Mouse (Mus musculus) c-Kit-positive CD71-positive TER-119-negative erythroid progenitor cells, embryonic 14.5 days (primary cell): ENCODE results near the gene Tor1a.
"Not testable (repeated sequence)": the region's sequence is repeated elsewhere in the genome, so short reads cannot be mapped to it uniquely, and the experiment has no call there.

Experiments used
- DNase-seq: peaks from one replicate; pipeline ENCODE4 v3.0.0-alpha.2; 2013; ENCODE audit warnings: low read depth

The Tor1a gene

GRCm38 (mm10) chr2:30954797-30955196, 12.9 kb downstream of the Tor1a start:
- DNase-seq = no peak

GRCm38 (mm10) chr2:30952824-30953490, 14.8 kb downstream of the Tor1a start, which contains the start of gene Tor1b:
TSS of gene Tor1b (plus strand) at chr2:30952959.
- peak; percentile 93 for DNase-seq

- no peak for DNase-seq
Measured at GRCm38 (mm10) chr2:30952457-30952823, 15.3 kb downstream of the Tor1a start.

GRCm38 (mm10) chr2:30942603-30943011, 25.1 kb downstream of the Tor1a start:
- peak; percentile 71 for DNase-seq

GRCm38 (mm10) chr2:30942116-30942515, 25.6 kb downstream of the Tor1a start:
- DNase-seq = not testable (repeated sequence)

GRCm38 (mm10) chr2:30941586-30941985, 26.1 kb downstream of the Tor1a start:
- DNase-seq = no peak

- no peak for DNase-seq
Measured at GRCm38 (mm10) chr2:30938574-30938991, 29.1 kb downstream of the Tor1a start.

- DNase-seq = no peak
Measured at GRCm38 (mm10) chr2:30937731-30938130, 30.0 kb downstream of the Tor1a start.

GRCm38 (mm10) chr2:30936808-30937207, 30.9 kb downstream of the Tor1a start:
- DNase-seq = no peak

GRCm38 (mm10) chr2:30933917-30934450, 33.7 kb downstream of the Tor1a start:
- DNase-seq = no peak

- no peak for DNase-seq
Measured at GRCm38 (mm10) chr2:30933032-30933431, 34.7 kb downstream of the Tor1a start.

GRCm38 (mm10) chr2:30931922-30932321, 35.8 kb downstream of the Tor1a start:
- no peak for DNase-seq

GRCm38 (mm10) chr2:30930846-30931245, 36.9 kb downstream of the Tor1a start:
- DNase-seq = not testable (repeated sequence)

GRCm38 (mm10) chr2:30929483-30930045, 38.2 kb downstream of the Tor1a start, which contains the start of gene Ptges:
TSS of gene Ptges (minus strand) at chr2:30929863.
- peak; percentile 36 for DNase-seq

GRCm38 (mm10) chr2:30928893-30929482, 38.7 kb downstream of the Tor1a start:
- peak; percentile 63 for DNase-seq

- DNase-seq = peak; percentile 73
Measured at GRCm38 (mm10) chr2:30927844-30928628, 39.7 kb downstream of the Tor1a start.

- DNase-seq = no peak
Measured at GRCm38 (mm10) chr2:30927151-30927781, 40.5 kb downstream of the Tor1a start.

- no peak for DNase-seq
Measured at GRCm38 (mm10) chr2:30926381-30926780, 41.4 kb downstream of the Tor1a start.

GRCm38 (mm10) chr2:30925181-30925580, 42.6 kb downstream of the Tor1a start:
- DNase-seq = no peak

GRCm38 (mm10) chr2:30923099-30923498, 44.6 kb downstream of the Tor1a start:
- no peak for DNase-seq

- DNase-seq = no peak
Measured at GRCm38 (mm10) chr2:30920216-30920615, 47.5 kb downstream of the Tor1a start.
